In the genomic region with DNA sequence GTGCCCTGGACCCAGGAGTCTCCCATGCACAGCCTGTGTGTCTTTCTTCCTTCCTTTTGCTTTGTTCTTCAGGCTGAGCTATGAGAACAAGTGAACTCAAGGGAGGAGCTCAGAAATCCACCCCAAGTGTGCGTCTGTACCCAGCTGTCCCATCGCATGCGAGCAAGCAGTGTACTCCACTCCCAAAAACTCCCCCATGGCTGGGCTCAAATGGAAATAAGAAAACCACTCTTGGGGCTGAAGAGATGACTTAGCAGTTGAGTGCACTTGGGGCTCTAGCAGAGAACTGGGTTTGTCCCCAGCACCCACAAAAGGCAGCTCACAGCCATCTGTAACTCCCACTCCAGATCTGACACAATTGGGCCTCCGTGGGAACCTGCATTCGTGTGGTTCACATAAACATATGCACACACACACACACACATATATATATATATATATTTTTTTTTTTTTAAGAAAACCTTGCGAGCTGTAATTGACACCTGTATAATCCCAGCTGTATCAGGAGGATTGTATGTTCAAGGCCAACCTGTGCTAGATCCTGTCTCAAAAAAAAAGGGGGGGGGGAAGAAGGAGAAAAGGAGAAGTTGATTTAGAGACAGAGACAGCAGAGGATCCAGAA, we compare ENCODE assay signal across 11 mouse cellular contexts. TPM values are rescaled to one million over a fixed set of nuclear protein-coding genes. Genes with fewer than 3 reads are reported as not detected.
DNase-seq lines count a peak whose midpoint lies in the region; ATAC-seq and TF ChIP-seq lines count a peak whose summit lies in the region.
"Had no signal": no experiment of that assay in that cellular context is flagged by ENCODE, and none has a peak within 500 bp of the region (broad histone marks: within the 10 kb centered on the region; RNA-seq: fewer than 3 reads in every experiment).

No protein-coding gene starts in this region.

- TF ChIP-seq EP300 in lung, postnatal 0 days (IDR thresholded peaks at IDR 0.05): no peak

- H3K4me2 ChIP-seq in heart, embryonic 11.5 days: no peak overlapping the region
- no peak overlapping the region for H3K4me2 ChIP-seq in heart, embryonic 12.5 days
- no peak overlapping the region for H3K4me2 ChIP-seq in lung, postnatal 0 days (replicated peaks; ENCODE audit: low read depth, low read length)
- H3K4me2 ChIP-seq in limb, embryonic 13.5 days (replicated peaks): no peak overlapping the region

- no peak overlapping the region for H3K4me3 ChIP-seq in heart, embryonic 11.5 days (ENCODE audit: low read depth, low read length)
- H3K4me3 ChIP-seq in heart, embryonic 12.5 days: no peak overlapping the region
- H3K4me3 ChIP-seq in lung, postnatal 0 days (ENCODE audit: low read depth, low read length): no peak overlapping the region
- no peak overlapping the region for H3K4me3 ChIP-seq in limb, embryonic 13.5 days

- TF ChIP-seq CTCF in lung, postnatal 0 days (IDR thresholded peaks at IDR 0.05): no peak

- no peak overlapping the region for H3K9ac ChIP-seq in heart, embryonic 11.5 days (ENCODE audit: low read depth, low read length)
- H3K9ac ChIP-seq in heart, embryonic 12.5 days: no peak overlapping the region
- H3K9ac ChIP-seq in lung, postnatal 0 days (replicated peaks; ENCODE audit: low read depth): no peak overlapping the region
- H3K9ac ChIP-seq in limb, embryonic 13.5 days: no peak overlapping the region

- H3K36me3 ChIP-seq in heart, embryonic 11.5 days (ENCODE audit: control insufficient read depth, insufficient read depth, low read length): no peaks in the 10 kb centered on the region
- H3K36me3 ChIP-seq in heart, embryonic 12.5 days: no peaks in the 10 kb centered on the region
- H3K36me3 ChIP-seq in lung, postnatal 0 days (ENCODE audit: insufficient read depth, low read length): no peaks in the 10 kb centered on the region
- H3K36me3 ChIP-seq in limb, embryonic 13.5 days: no peaks in the 10 kb centered on the region

- ATAC-seq in heart, embryonic 11.5 days (replicated peaks; ENCODE audit: insufficient number of reproducible peaks, low FRiP score, low TSS enrichment): no peak
- ATAC-seq in heart, embryonic 12.5 days (ENCODE audit: insufficient number of reproducible peaks, low FRiP score): no peak
- peak; percentile 65 for ATAC-seq in lung, postnatal 0 days
- peak; percentile 30 for ATAC-seq in activated CD4-positive, CD25-positive, alpha-beta regulatory T cell, adult 4 months
- no peak for ATAC-seq in limb, embryonic 13.5 days (ENCODE audit: low FRiP score, low read depth)
- ATAC-seq: hindbrain, embryonic 16.5 days had no signal

- no peaks in the 10 kb centered on the region for H3K27me3 ChIP-seq in heart, embryonic 11.5 days (ENCODE audit: control insufficient read depth, insufficient read depth, low read length)
- H3K27me3 ChIP-seq in heart, embryonic 12.5 days (replicated peaks): no peaks in the 10 kb centered on the region
- no peaks in the 10 kb centered on the region for H3K27me3 ChIP-seq in lung, postnatal 0 days (replicated peaks; ENCODE audit: insufficient read depth, low read length)
- H3K27me3 ChIP-seq in limb, embryonic 13.5 days: no peaks in the 10 kb centered on the region

- no peaks in the 10 kb centered on the region for H3K9me3 ChIP-seq in heart, embryonic 11.5 days (replicated peaks; ENCODE audit: control insufficient read depth, low read length)
- H3K9me3 ChIP-seq in heart, embryonic 12.5 days (replicated peaks): no peaks in the 10 kb centered on the region
- H3K9me3 ChIP-seq in lung, postnatal 0 days (ENCODE audit: low read length): no peaks in the 10 kb centered on the region
- no peaks in the 10 kb centered on the region for H3K9me3 ChIP-seq in limb, embryonic 13.5 days

- H3K4me1 ChIP-seq in heart, embryonic 11.5 days (ENCODE audit: control insufficient read depth, insufficient read depth, low read length): peaks cover 5% of the 10 kb centered on the region; the same call in 1 of the 2 replicates
- peaks cover 12% of the 10 kb centered on the region for H3K4me1 ChIP-seq in heart, embryonic 12.5 days (replicated peaks)
- H3K4me1 ChIP-seq in lung, postnatal 0 days (ENCODE audit: insufficient read depth, low read depth, low read length): no peaks in the 10 kb centered on the region
- H3K4me1 ChIP-seq in limb, embryonic 13.5 days: peaks cover 25% of the 10 kb centered on the region

- DNase-seq in lung, postnatal 0 days (ENCODE audit: low spot score): peak; percentile 54
- no peak for DNase-seq in lung, postnatal 10 days
- no peak for DNase-seq in ovary, postnatal 36 days (ENCODE audit: low spot score)
- no peak for DNase-seq in embryo, embryonic 10.5 days (ENCODE audit: low spot score)
- DNase-seq: cerebellum, postnatal 25 days had no signal

- WGBS in heart, embryonic 11.5 days (ENCODE audit: insufficient replicate concordance): 81% methylated on average over 6 of the region's 6 CpGs
- WGBS in heart, embryonic 12.5 days: 85% methylated on average over 6 of the region's 6 CpGs
- WGBS in lung, postnatal 0 days: 40% methylated on average over 6 of the region's 6 CpGs
- 73% methylated on average over 6 of the region's 6 CpGs for WGBS in limb, embryonic 13.5 days

- 0 out of 2 replicates have a peak overlapping the region, but pooled peaks have one; percentile 3 for H3K27ac ChIP-seq in heart, embryonic 11.5 days (ENCODE audit: low read depth, low read length)
- H3K27ac ChIP-seq in heart, embryonic 12.5 days (ENCODE audit: poor library complexity, severe bottlenecking): no peak overlapping the region
- H3K27ac ChIP-seq in lung, postnatal 0 days (ENCODE audit: low read length): peak overlapping the region; percentile 43; the same call in 1 of the 2 replicates
- H3K27ac ChIP-seq in limb, embryonic 13.5 days: peak overlapping the region; percentile 81

RNA-seq across cellular contexts. Expression of gene Rnf157, which starts 6.1 kb away (rescaled TPM):
- 8.6 and 9.2 TPM in 2 replicates for polyA plus RNA-seq in heart, embryonic 11.5 days (2014; fragmentation: Nextera tagmentation; extraction: Ambion mirVana)
- 11.0 and 12.3 TPM in 2 replicates for polyA plus RNA-seq in heart, embryonic 12.5 days (2016; fragmentation: Nextera tagmentation; extraction: Ambion mirVana)
- 1.4 and 1.8 TPM in 2 replicates for polyA plus RNA-seq in lung, postnatal 0 days (2015; fragmentation: Nextera tagmentation; extraction: Ambion mirVana)
- 1 to 10 TPM; 6.6 to 6.9 TPM for polyA plus RNA-seq in activated CD4-positive, CD25-positive, alpha-beta regulatory T cell, adult 4 months (2017; shearing (Covaris generic))
- polyA plus RNA-seq in limb, embryonic 13.5 days (2015; fragmentation: Nextera tagmentation; extraction: Ambion mirVana): 18.6 and 18.7 TPM in 2 replicates

RNA-seq across cellular contexts. Expression of gene Ubald2, which starts 14.9 kb away (rescaled TPM):
- 60.6 and 68.3 TPM in 2 replicates for polyA plus RNA-seq in heart, embryonic 11.5 days (2014; fragmentation: Nextera tagmentation; extraction: Ambion mirVana)
- polyA plus RNA-seq in heart, embryonic 12.5 days (2016; fragmentation: Nextera tagmentation; extraction: Ambion mirVana): 33.7 and 34.2 TPM in 2 replicates
- 50.4 and 56.6 TPM in 2 replicates for polyA plus RNA-seq in lung, postnatal 0 days (2015; fragmentation: Nextera tagmentation; extraction: Ambion mirVana)
- 10 to 100 TPM; 13.7 to 15.0 TPM for polyA plus RNA-seq in activated CD4-positive, CD25-positive, alpha-beta regulatory T cell, adult 4 months (2017; shearing (Covaris generic))
- polyA plus RNA-seq in limb, embryonic 13.5 days (2015; fragmentation: Nextera tagmentation; extraction: Ambion mirVana): 28.2 and 30.2 TPM in 2 replicates

RNA-seq across cellular contexts. Expression of gene Qrich2, which starts 47.1 kb away (rescaled TPM):
- polyA plus RNA-seq in heart, embryonic 11.5 days (2014; fragmentation: Nextera tagmentation; extraction: Ambion mirVana): 0.31 TPM in 1 of 2 replicates, not detected in the other
- polyA plus RNA-seq in heart, embryonic 12.5 days (2016; fragmentation: Nextera tagmentation; extraction: Ambion mirVana): not detected in 2 replicates
- polyA plus RNA-seq in lung, postnatal 0 days (2015; fragmentation: Nextera tagmentation; extraction: Ambion mirVana): 0.05 and 0.06 TPM in 2 replicates
- not detected for polyA plus RNA-seq in activated CD4-positive, CD25-positive, alpha-beta regulatory T cell, adult 4 months (2017; shearing (Covaris generic))
- 0.17 and 0.24 TPM in 2 replicates for polyA plus RNA-seq in limb, embryonic 13.5 days (2015; fragmentation: Nextera tagmentation; extraction: Ambion mirVana)
- polyA plus RNA-seq: frontal cortex, adult 2 months had no signal

Comparison
In these comparisons a context has a peak if more than half of its experiments do, and no peak if none do; other contexts are left out.
1. ATAC-seq: peak in lung, postnatal 0 days (single experiment) and activated CD4-positive, CD25-positive, alpha-beta regulatory T cell, adult 4 months (single experiment); none in heart, embryonic 11.5 days (single experiment), heart, embryonic 12.5 days (single experiment) and limb, embryonic 13.5 days (single experiment).